Mouse (Mus musculus) hindbrain, embryonic 11.5 days (tissue): ENCODE data around the gene Prkch. TPM values are rescaled to one million over a fixed set of nuclear protein-coding genes. Genes with fewer than 3 reads are reported as not detected.

Experiments used
- ATAC-seq: fragments of 200-750 bp; cut with Nextera tagmentation; 2 replicates; pipeline ENCODE4 v1.8.0; 2017; ENCODE audit warnings: mild to moderate bottlenecking, moderate TSS enrichment, moderate library complexity; ENCODE audit not compliant: low FRiP score
- DNase-seq: peaks from one replicate; pipeline ENCODE4 v3.0.0-alpha.2; 2015; ENCODE audit warnings: low spot score
- H3K27ac ChIP-seq: fragments of 300-500 bp; sonication (generic); 2 replicates; pipeline ENCODE4 v1.5.1; 2014; ENCODE audit warnings: mild to moderate bottlenecking, low read depth, low read length
- H3K27me3 ChIP-seq: fragments of 300-500 bp; sonication (generic); 2 replicates; pipeline ENCODE4 v1.6.1; 2014; ENCODE audit warnings: mild to moderate bottlenecking, low read length, moderate library complexity, mixed read lengths; ENCODE audit not compliant: control insufficient read depth, insufficient read depth
- H3K36me3 ChIP-seq: fragments of 300-500 bp; sonication (generic); 2 replicates; pipeline ENCODE4 v1.6.1; 2014; ENCODE audit warnings: mild to moderate bottlenecking, low read length, moderate library complexity, mixed read lengths; ENCODE audit not compliant: control insufficient read depth, insufficient read depth
- H3K4me1 ChIP-seq: fragments of 300-500 bp; sonication (generic); replicated peaks from 2 replicates; pipeline ENCODE4 v1.6.1; 2014; ENCODE audit warnings: low read length, mixed read lengths; ENCODE audit not compliant: control insufficient read depth, insufficient read depth
- H3K4me2 ChIP-seq: fragments of 300-500 bp; sonication (generic); replicated peaks from 2 replicates; pipeline ENCODE4 v1.6.1; 2014; ENCODE audit warnings: mild to moderate bottlenecking, low read depth, low read length
- H3K4me3 ChIP-seq: fragments of 300-500 bp; sonication (generic); 2 replicates; pipeline ENCODE4 v1.5.1; 2014; ENCODE audit warnings: low read depth, low read length
- H3K9ac ChIP-seq: fragments of 300-500 bp; sonication (generic); 2 replicates; pipeline ENCODE4 v1.6.1; 2014; ENCODE audit warnings: low read depth, low read length
- H3K9me3 ChIP-seq: fragments of 300-500 bp; sonication (generic); 2 replicates; pipeline ENCODE4 v1.6.1; 2016; ENCODE audit warnings: low read length; ENCODE audit not compliant: control insufficient read depth
- WGBS: fragments of 180-500 bp; shearing (Covaris S2); extraction: QIAGEN DNeasy Blood & Tissue Kit; methylation state at CpG from one replicate; pipeline ENCODE4 v1.1.7; 2014; 5-methylcytosine and 5-hydroxymethylcytosine counted together
- polyA plus RNA-seq: library from polyadenylated mRNA; unstranded; fragments of >200 nt; fragmentation: Nextera tagmentation; extraction: Ambion mirVana; gene quantifications from 2 replicates; pipeline ENCODE4 v1.2.1, GENCODE M21; 2014

Prkch gene
- polyA plus RNA-seq, 1 experiment from 2014 or later, result 10.5 TPM

- Histone ChIP-seq H3K27ac (no peak overlapping the region), H3K4me3 (no peak overlapping the region), H3K4me2 (no peak overlapping the region), H3K4me1 (no peaks in the 10 kb centered on the region), H3K27me3 (no peaks in the 10 kb centered on the region; the same call in 1 of the 2 replicates), H3K9me3 (no peaks in the 10 kb centered on the region), H3K36me3 (no peaks in the 10 kb centered on the region), H3K9ac (no peak overlapping the region)
- no peak for ATAC-seq
- no peak for DNase-seq
- WGBS, result 79% methylated on average over 11 of the region's 11 CpGs
Measured at GRCm38 (mm10) chr12:73631148-73631547, 46.6 kb downstream of the Prkch start.

- no peak for ATAC-seq
- 22% methylated on average over 8 of the region's 8 CpGs for WGBS
- Histone ChIP-seq H3K4me1 (no peaks in the 10 kb centered on the region), H3K4me2 (no peak overlapping the region), H3K9ac (no peak overlapping the region), H3K4me3 (no peak overlapping the region), H3K27me3 (no peaks in the 10 kb centered on the region), H3K9me3 (no peaks in the 10 kb centered on the region), H3K36me3 (no peaks in the 10 kb centered on the region), H3K27ac (no peak overlapping the region)
- no peak for DNase-seq
Measured at GRCm38 (mm10) chr12:73632671-73633244, 48.2 kb downstream of the Prkch start.

- Histone ChIP-seq H3K4me3 (no peak overlapping the region), H3K4me2 (no peak overlapping the region), H3K27ac (no peak overlapping the region), H3K4me1 (no peaks in the 10 kb centered on the region), H3K27me3 (no peaks in the 10 kb centered on the region), H3K9ac (no peak overlapping the region), H3K9me3 (no peaks in the 10 kb centered on the region), H3K36me3 (no peaks in the 10 kb centered on the region)
- ATAC-seq (no peak), DNase-seq (no peak)
- whole genome bisulfite sequencing, result 92% methylated on average over 4 of the region's 4 CpGs
Measured at GRCm38 (mm10) chr12:73633707-73634106, 49.1 kb downstream of the Prkch start.

GRCm38 (mm10) chr12:73639571-73639970, 55.0 kb downstream of the Prkch start:
- Histone ChIP-seq H3K4me2 (no peak overlapping the region), H3K9me3 (no peaks in the 10 kb centered on the region), H3K9ac (no peak overlapping the region), H3K4me1 (no peaks in the 10 kb centered on the region), H3K27ac (no peak overlapping the region), H3K36me3 (no peaks in the 10 kb centered on the region), H3K27me3 (no peaks in the 10 kb centered on the region), H3K4me3 (no peak overlapping the region)
- no peak for ATAC-seq
- 71% methylated on average over 2 of the region's 2 CpGs for WGBS
- DNase-seq, result no peak

- H3K4me2 ChIP-seq, result no peak overlapping the region
- H3K9me3 ChIP-seq, result no peaks in the 10 kb centered on the region
- H3K27ac ChIP-seq, result no peak overlapping the region
- H3K9ac ChIP-seq, result no peak overlapping the region
- 88% methylated on average over 13 of the region's 13 CpGs for WGBS
- DNase-seq (no peak), ATAC-seq (no peak)
- H3K4me3 ChIP-seq, result no peak overlapping the region
- no peaks in the 10 kb centered on the region for H3K4me1 ChIP-seq
- H3K36me3 ChIP-seq, result no peaks in the 10 kb centered on the region
- H3K27me3 ChIP-seq, result no peaks in the 10 kb centered on the region
Measured at GRCm38 (mm10) chr12:73641183-73641582, 56.6 kb downstream of the Prkch start.

GRCm38 (mm10) chr12:73645216-73645615, 60.6 kb downstream of the Prkch start:
- Histone ChIP-seq H3K4me2 (no peak overlapping the region), H3K27ac (no peak overlapping the region), H3K4me3 (no peak overlapping the region), H3K9ac (no peak overlapping the region), H3K4me1 (no peaks in the 10 kb centered on the region), H3K36me3 (no peaks in the 10 kb centered on the region), H3K27me3 (no peaks in the 10 kb centered on the region), H3K9me3 (no peaks in the 10 kb centered on the region)
- DNase-seq (no peak), ATAC-seq (no peak)
- WGBS, result 89% methylated on average over 6 of the region's 6 CpGs

GRCm38 (mm10) chr12:73647686-73648085, 63.1 kb downstream of the Prkch start:
- Histone ChIP-seq H3K27ac (no peak overlapping the region), H3K4me2 (no peak overlapping the region), H3K36me3 (no peaks in the 10 kb centered on the region), H3K27me3 (no peaks in the 10 kb centered on the region), H3K9ac (no peak overlapping the region), H3K4me1 (no peaks in the 10 kb centered on the region), H3K9me3 (no peaks in the 10 kb centered on the region), H3K4me3 (no peak overlapping the region)
- ATAC-seq (no peak), DNase-seq (no peak)
- WGBS, result 88% methylated on average over 2 of the region's 2 CpGs

- no peaks in the 10 kb centered on the region for H3K4me1 ChIP-seq
- WGBS, result 77% methylated on average over 18 of the region's 18 CpGs
- no peak for DNase-seq
- no peaks in the 10 kb centered on the region for H3K36me3 ChIP-seq
- H3K27me3 ChIP-seq, result no peaks in the 10 kb centered on the region
- no peak overlapping the region for H3K27ac ChIP-seq
- H3K4me3 ChIP-seq, result no peak overlapping the region
- no peak for ATAC-seq
- no peak overlapping the region for H3K9ac ChIP-seq
- no peak overlapping the region for H3K4me2 ChIP-seq
- no peaks in the 10 kb centered on the region for H3K9me3 ChIP-seq
Measured at GRCm38 (mm10) chr12:73656568-73657204, 72.1 kb downstream of the Prkch start.

GRCm38 (mm10) chr12:73663421-73663820, 78.8 kb downstream of the Prkch start:
- Histone ChIP-seq H3K4me1 (no peaks in the 10 kb centered on the region), H3K36me3 (no peaks in the 10 kb centered on the region), H3K9ac (no peak overlapping the region), H3K9me3 (no peaks in the 10 kb centered on the region), H3K4me2 (no peak overlapping the region), H3K27ac (no peak overlapping the region), H3K27me3 (no peaks in the 10 kb centered on the region), H3K4me3 (no peak overlapping the region)
- WGBS, result 82% methylated on average over 3 of the region's 3 CpGs
- DNase-seq, result no peak
- no peak for ATAC-seq
